Mouse (Mus musculus): ENCODE measurements around the gene Ninj2. TPM values are rescaled to one million over a fixed set of nuclear protein-coding genes. Genes with fewer than 3 reads are reported as not detected.
"Not testable (repeated sequence)": the region's sequence is repeated elsewhere in the genome, so short reads cannot be mapped to it uniquely, and the experiment has no call there.

Gene Ninj2
- polyA plus RNA-seq (2017; shearing (Covaris generic)), result 1 to 10 TPM; 1.4 to 6.8 (median 2.4) TPM

DNA sequence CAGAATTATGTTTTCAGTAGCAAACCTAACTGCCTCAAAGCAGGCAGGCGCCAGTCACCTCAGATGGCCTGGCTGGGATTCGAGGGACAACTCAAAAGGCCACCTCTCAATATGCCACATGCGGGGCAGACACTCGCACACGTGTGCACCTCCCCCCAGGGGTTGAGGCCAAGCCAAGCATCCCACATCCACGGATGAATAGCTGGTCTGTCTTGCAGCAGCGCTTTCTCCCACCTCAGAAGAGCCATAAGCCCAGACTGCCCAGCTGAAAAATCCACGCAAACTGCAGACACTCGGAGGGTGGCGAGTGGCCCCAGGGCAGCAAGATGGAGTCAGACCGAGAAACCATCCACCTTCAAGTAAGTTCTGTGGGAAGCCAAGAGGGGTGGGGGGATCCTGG is at the start of gene Ninj2:
Gene Ninj2 (plus strand): TSS at position 251 of the 400 bp plus-strand sequence.
- no peak for ATAC-seq

DNA sequence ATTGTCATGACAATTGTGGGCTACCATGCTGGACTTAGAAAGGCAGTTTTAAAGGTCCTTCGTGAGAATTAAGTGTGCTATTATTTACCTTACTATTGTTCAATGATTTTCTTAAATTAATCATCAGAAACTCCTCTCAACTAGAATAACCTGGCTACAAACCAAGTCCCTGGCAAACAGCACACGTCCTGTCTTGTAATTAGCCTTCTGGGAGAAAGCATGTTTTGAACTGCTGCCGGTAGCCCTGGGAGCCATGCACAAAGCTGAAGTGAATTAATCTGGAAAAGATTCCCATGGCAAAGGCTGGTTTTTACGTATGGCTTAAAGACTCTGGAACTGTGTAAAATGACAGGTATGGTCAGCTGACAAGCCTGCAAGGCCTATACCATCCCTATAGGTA is 47.7 kb upstream of the Ninj2 start:
- no peak for ATAC-seq

DNA sequence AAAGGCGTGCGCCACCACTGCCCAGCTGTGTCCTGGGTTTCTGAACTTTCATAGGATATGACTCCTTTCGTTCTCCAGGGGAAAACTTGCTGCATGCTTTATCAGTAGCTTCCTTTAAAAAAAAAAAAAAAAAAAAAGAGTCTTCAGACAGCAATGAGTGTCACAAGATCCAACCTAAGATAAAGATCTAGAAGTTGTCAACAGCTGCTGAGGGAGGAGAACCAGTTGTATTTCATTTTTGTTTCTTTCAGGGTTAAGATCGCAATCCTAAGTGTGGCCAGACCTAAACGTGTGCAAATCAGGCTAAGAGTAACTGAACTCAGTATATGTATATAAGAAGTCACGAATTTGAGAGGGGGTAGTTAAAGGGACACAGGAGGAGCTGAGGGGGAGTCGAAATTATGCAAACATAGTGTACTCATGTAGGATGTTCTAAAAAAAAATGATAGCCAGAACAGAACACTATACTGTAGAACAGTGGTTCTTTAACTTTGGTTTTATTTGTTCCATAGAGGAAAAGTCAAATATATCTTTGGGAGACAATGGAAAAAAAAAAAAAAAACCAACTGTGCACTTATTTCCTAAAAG is 45.4 kb upstream of the Ninj2 start:
- ATAC-seq, result no peak

DNA sequence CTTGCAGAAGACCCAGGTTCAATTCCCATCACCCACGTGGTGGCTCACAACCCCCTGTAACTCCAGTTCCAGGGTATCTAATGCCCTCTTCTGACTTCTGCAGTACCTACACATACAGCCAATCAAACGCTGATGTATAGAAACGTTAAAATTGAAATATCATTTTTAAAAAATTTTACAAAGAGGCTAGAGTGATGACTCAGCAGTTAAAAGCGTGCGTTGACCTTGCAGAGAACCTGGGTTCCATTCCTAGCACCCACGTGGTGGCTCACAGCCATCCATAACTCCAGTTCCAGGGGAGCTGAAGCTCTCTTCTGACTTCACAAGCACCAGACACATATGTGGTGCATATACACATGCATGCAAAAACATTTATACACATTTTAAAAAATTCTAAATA is 38.7 kb upstream of the Ninj2 start:
- no peak for ATAC-seq

DNA sequence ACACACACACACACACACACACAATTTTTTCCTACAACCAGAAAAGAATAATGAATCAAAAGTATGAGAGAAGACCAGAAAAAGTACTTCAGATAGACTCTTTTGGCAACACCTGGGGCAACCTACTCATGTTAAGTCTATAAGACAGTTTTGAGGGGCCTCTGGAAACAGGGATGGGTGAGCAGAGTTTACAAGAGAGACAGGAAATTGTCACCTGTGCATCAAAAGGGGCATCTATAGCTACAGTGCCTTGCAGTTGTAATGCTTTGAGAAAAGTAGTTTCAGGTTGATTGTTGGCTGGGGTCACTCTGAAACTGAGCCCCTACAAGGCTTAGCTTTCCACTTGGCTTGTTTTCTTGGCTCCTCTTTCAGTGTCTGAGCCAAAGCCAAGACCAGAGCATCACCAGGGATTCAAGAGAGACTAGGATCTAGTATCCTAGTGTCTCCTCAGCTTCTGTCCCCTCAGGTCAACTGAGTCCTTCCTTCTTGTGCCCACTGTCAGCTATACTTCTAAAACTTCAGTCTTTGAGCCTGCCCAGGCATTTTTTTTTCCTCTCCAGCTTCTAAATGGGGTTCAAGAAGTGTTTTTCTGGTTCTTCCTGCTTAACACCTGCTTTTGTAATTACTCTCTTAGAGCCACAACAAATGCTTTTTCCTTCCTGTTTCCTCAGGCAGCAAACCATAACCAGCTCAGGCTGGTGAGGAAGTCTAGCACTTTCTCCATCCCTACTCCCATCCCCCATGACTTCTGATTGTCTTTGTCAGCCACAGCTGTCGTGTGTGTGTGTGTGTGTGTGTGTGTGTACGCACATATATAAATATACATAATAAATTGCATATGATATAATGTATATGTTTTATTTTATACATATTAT is 37.2 kb upstream of the Ninj2 start:
- ATAC-seq, result peak; percentile 82

DNA sequence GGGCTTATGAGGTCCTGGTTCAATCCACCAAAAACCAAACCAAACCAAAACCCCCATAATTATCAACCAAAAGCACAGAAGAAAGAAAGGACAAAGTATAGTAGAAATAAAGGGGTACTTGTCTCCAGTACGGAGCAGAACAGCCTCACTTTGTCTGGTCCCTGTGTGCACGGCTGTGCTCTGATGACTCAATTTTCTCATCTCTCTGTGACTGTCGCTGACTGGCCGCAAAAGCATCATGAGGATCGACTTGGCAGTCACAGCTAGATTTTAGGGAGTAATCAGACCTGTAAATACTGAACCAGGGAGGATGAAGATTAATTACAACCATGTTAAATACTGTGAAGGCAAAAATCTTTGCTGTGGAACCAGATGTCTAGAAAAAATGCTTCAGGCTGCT is 30.2 kb upstream of the Ninj2 start:
- ATAC-seq, result no peak

DNA sequence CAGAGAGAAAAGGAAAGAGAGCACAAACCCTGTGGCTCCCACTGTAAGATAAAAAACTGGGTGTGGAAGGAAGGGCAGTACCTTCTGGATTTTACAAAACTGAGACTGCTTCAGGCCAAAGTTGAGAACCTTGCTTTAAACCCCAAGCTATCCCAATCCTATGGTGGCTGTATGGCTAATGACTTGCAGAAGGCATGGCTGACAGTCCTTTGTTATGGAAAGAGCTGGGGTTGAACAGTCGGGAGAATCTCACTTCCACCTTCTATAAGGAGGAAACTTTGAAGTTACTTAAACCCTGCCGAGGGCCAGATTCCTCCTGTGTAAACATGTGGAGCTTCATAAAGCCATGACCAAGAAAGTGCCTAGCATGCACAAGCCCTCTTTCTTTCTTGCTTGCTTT is 28.5 kb upstream of the Ninj2 start:
- no peak for ATAC-seq

DNA sequence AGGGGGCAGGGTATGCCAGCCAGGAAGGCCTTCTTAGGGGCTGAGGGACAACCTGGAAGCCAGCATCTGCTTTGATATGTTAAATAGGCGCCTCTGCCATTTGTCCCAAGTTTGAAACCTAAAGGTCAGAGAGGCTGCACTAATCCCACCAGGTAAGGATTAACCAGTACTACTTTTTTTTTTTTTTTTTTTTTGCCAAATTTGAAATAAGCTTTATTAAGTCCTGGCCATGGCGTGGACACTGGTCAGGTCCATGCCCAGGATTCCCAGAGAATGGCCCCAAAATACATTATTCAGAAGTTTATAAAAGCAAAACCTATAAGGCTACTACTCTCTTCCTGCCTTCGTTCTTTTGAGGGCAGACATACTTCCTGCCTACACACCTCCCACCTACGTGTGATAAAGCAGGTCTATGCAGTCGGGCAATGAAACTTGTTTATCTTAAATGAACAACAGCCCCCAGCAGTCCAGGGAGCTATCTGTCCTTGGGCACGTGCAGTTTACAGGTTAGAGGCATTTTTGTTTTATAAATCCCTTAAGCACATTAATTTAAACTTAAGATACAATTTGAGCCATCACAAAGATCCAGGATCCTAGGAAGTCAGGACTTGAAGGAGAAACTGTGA is 27.5 kb upstream of the Ninj2 start:
- peak; percentile 96 for ATAC-seq

DNA sequence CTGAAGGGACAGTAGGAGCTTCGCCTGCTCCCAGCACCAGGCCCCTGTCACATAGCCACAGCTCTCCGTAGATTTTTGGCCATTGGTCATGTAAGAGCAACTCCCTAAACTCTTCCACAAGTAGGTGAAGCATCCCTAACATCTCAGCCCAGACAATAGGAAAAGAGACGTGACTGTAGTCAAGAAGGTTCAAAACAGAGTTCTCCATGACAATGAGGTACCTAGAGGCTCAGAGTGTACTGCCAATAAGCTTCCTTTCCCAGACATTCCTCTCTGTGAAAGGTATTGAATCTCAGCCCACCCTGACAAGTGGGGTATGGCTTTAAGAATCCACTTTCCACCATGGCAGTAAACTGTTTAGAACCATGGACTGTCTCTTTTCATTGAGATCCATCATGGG is 23.6 kb upstream of the Ninj2 start:
- ATAC-seq, result no peak

DNA sequence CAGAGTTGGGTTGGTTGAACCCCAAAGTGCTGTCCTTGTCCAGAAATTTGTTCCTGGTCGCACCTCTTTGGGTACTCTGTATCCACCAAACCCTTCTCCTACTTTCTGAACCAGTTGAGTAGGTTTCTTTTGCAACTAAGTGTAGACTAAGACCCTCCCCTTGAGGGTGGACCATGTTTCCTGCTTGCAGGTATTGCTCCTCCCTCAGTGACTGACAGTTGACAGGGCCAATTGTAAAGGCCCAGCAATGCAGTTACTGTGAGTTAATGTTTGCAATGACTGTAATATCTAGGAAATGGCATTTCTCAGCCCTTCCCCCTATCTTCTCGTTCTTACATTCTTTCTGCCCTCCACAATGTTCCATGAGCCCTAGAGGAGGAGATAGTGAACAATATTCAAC is 20.5 kb upstream of the Ninj2 start:
- no peak for ATAC-seq

DNA sequence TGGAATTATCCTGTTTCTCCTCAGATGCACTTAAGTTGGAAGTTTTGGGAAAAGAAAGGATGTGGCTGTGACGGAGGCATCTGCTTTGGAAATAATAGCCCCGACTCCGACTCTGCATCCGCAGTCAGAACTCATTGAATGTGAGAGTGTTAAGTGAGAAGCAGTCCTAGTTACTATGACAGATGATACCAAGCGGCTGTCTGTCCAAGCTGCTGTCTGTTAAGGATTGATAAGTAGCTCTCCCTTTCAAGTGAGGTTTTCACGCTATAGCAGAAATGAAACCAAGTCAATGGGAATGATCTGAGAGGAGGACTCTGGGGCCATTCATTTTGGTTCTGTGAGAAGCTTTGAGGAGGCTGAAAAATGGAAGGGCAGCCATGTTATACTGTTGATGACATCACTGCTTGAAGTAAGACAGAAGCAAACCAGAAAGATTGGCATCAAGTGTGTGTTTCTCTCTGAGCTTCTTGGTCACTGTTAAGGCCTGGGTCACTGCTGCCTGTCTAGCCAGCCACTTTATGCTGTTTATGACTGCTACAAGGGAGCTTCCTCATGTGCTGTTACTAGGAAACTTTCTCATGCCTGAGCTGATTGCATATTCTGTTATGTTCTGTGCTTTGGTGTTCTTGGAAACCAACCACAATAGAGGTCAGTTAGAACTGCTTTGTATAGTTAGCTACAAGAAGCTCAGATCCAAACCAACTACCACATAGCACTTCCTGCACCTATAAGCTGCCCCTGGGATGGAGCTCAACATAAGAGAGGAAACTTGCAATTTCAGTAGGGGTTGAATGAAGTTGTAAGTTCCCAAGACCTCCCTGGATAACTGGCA is 16.3 kb upstream of the Ninj2 start:
- no peak for ATAC-seq

DNA sequence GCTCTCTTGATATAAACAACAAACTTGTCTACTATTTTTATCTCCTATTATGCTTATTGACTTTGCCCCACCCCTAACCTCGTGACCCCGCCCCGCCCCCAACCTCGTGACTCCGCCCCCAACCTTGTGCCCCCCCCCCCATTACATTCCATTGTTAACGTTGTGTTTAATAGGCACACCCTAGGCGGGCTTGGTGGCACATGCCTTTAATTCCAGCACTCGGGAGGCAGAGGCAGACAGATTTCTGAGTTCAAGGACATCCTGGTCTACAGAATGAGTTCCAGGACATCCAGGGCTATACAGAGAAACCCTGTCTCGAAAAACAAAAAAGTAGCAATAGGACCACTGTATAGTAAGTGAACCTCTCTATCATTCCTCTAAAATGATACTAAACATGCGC is 13.6 kb upstream of the Ninj2 start:
- no peak for ATAC-seq

DNA sequence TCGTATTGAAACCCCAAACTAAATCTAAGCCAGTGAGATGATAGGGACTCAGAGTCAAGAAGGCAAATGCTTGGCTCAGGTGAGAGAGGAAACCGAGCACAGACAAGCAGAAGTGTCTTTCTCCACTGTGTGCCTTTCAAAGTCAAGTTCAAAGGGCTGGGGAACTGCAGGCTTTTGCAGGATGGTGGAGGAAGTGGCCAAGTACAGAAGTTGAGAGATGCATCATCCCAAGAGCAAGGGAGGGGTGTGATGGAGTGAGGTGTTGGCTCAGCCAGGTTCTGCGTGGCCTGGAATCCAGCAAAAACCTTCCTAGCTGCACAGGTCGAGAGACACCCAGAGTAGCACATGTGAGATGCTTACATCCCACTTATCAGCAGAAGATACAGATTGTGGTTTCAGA is 11.6 kb upstream of the Ninj2 start:
- peak; percentile 39 for ATAC-seq

DNA sequence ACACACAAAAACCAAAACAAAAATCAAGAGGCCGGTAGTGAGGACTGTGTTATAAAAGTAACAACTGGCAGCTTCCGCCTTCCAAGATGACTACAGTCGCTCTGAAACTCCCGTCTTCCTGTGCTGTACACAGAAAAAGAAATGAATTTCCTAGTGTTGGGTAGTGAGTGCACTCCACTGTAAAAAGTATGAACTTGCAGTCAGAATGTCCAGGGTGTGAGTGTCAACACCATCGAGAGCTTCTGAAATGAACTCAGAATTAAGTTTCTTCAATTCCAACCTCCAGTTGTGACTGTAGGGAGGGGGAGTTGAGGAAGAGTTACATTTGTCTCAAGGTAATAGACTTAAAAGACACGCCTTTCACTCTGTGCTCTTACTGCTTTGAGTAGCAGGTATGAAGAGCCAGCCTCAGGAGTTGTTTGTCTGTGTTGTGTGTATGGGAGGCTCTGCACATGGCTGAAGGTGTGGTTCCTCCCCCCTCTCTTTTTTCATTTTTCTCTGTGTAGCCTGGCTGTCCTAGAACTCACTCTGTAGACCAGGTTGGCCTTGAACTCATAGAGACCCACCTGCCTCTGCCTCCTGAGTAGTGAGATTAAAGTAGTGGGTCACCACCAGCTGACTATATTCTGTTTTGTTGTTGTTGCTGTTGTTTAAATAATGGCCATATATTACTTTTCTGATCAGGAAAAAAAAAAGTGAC is 10.7 kb upstream of the Ninj2 start:
- peak; percentile 29 for ATAC-seq

DNA sequence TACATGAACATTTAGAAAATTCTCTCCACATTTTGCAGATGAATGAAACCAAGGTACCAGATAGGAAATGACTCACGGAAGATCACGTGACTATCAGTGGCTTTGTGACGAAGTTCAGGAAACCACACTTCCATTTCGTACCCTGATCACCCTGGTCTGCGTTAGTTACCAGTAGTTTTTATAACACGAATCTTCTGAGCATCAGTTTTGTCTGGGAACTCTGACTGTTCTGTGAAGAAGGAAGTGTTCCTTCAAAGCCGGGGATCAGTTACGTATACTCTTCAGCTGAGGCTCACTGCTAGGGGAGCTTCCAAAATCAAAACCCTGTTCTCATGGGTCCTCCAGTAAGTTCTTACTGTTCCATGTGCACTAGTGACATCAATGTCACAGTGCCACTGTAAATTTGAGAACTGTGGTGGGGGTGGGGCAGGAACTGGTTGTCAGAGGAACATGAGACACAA is 10.2 kb upstream of the Ninj2 start:
- ATAC-seq, result peak; percentile 82

DNA sequence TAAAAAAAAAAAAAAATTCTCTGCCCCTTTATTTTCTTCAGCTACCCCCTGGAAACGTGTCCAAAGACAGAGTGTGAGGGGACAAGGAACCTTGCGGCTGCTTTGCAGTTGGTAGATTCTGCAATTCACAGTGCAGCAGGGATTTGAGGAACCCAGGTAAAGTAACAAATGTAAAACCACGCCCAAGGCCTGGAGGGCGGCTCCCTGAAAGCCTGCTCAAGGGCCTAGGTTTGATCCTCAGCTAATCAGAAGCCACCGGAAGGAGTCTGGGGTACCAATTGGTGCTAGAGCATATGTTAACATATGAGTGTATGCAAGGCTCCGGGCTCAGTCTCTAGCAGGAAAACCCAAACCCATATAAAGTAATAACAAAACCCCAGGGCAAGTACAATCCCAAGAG is 9.7 kb upstream of the Ninj2 start:
- ATAC-seq, result peak; percentile 25

DNA sequence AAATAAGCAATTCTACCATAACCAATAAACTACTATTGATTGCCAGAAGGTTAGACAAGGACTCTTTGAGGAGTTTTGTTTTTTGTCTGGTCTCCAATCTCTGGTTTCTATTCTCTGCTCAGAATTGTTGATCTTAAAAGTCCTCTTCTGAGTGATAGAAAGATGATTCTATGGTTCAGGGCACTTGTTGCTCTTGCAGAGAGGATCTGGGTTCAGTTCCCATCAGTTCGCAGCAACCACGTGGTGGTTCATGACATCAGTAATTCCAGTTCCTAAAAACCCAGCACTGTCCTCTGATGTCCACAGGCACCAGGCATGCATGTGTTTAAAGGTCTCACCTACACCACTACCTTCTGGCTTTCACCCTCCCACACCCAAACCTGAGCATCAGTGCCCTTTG is 8.2 kb upstream of the Ninj2 start:
- no peak for ATAC-seq

DNA sequence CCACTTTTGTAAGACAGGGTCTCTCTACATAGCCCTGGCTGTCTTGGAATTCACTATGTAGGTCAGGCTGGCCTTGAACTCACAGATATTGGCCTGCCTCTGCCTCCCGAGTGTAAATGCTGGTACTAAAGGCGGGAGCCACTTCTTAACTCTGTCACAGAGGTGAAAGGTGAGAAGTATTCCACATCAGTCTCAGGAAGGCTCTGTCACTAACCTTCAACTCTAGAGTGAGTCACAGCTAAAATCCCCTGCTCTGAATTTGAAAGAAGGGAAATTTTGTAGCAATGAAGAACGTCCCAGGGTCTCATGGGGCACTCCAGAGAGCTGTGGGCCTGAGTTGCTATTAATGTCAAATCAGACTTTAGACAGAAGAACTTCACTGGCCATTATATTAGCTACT is 7.3 kb upstream of the Ninj2 start:
- no peak for ATAC-seq

DNA sequence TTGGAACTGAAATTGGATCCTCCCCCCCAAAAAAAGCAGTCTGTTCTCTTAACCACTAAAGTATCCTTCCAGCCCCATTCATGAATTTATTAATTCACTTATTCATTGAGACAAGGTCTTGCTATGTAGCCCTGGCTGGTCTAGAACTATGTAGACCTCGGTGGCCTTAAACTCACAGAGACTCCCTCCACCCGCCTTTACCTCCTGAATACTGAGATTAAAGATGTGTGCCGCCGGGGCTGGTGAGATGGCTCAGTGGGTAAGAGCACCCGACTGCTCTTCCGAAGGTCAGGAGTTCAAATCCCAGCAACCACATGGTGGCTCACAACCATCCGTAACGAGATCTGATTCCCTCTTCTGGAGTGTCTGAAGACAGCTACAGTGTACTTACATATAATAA is 6.1 kb upstream of the Ninj2 start:
- ATAC-seq, result not testable (repeated sequence)

DNA sequence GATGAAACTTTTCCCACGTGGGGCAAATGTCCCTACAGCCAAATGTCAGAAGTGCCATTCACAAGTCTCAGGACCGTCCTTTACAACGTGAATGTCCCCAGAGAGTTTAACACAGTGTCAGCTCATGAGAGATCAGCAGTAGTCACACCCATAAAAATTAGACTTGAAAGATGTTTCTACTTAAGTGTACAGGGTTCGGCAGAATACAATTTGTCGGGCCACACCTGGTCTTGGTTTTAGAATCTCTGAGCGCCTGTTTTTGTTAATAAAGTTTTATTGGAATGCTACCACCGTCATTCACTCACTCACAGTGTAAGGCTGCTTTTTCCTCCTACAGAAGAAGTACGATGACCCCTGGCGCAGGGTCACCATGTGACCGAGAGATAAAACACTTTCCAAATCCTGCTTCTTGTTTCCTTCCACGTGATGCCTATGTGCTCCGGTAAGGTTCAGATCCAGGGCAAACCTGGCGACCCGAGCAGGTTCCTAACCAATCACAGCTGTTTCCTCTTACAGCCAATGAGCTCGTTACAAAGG is 2.4 kb upstream of the Ninj2 start:
- ATAC-seq, result no peak

DNA sequence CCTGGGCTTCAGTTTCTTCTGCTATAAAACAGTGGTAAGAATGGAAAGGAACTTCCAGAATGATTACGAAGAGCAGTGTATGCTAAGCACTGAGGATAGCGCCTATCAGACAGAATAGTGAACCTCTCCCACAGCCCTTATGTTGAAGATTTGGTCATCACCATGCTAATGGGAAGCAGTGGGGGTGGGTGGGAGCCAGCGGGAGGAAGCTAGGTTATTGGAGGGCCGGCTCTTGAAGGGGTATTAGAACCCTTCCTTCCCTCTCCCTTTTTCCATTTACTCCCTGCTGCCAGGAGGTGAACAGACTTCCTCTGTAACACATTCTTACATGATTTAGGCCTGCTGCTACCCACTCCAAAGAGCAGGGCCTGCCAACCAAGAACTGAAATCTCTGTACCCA is 1.2 kb upstream of the Ninj2 start:
- ATAC-seq, result no peak
